Mouse (Mus musculus) heart, postnatal 0 days (tissue): ENCODE results near the gene Wdr25.

Source experiments
- CTCF ChIP-seq: IDR thresholded peaks from 2 replicates; pipeline ENCODE4 v1.5.1; 2016; ENCODE audit warnings: antibody characterized with exemption, control low read depth, low read depth
- EP300 ChIP-seq: IDR thresholded peaks from 2 replicates; pipeline ENCODE4 v1.6.1; 2016; ENCODE audit warnings: antibody characterized with exemption, low read depth

DNA sequence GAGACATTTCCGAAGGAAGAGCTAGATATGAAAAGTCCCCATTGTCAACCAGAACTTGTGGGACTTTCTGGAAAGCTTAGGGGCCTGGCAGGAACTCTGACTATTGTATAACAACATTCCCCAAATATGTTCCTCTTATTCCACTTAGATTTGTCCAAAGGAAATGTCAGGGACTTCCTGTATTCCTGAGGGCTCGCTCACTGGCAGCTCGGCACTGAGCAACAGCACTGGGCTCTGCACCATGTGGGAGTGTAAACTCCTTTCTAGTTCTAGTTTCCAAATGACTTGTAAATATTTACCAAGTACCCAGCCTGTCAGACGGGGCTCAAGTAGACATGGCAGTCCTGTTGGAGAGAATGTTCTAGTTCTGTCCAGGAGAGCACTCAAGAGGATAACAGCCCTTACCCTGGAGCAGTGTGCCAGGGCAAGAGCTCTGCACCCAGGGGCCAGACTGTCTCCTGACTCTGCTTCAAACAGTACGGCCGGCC is 28.4 kb upstream of the Wdr25 start:
- TF ChIP-seq CTCF: no peak
- TF ChIP-seq EP300: no peak
